Mouse (Mus musculus): ENCODE measurements around the gene Gm49352.
"Not testable (repeated sequence)": the region's sequence is repeated elsewhere in the genome, so short reads cannot be mapped to it uniquely, and the experiment has no call there.

Gm49352 gene

GRCm38 (mm10) chr13:61568074-61568473, at the start of gene Gm49352:
Gene Gm49352, minus strand, starts transcription at chr13:61568174.
- not testable (repeated sequence) for DNase-seq (ENCODE audit: low spot score in 2 of 2)

DNA sequence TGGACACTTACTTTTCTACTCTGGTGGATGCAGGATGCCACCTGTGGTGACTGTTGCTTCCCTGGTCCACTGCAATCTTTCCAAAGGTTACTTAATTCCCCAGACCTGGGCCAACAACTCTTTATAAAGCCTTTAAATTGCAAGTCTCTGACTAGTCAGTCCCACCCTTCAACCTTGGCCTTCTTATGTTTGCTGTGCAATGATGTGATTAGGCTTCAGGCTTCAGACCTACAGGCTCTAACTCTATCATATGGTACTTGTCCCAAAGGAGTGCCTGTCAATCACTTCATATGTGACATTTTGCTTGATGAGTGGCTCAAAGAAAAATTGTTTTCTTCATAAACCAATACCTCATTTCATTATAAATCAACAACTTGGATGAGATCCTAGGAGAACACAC, 2.1 kb upstream of the Gm49352 start, which contains the start of gene Cts3:
Gene Cts3 (minus strand): TSS at position 101 of the 400 bp plus-strand sequence.
- no peak for DNase-seq (ENCODE audit: low spot score in 2 of 2)

DNA sequence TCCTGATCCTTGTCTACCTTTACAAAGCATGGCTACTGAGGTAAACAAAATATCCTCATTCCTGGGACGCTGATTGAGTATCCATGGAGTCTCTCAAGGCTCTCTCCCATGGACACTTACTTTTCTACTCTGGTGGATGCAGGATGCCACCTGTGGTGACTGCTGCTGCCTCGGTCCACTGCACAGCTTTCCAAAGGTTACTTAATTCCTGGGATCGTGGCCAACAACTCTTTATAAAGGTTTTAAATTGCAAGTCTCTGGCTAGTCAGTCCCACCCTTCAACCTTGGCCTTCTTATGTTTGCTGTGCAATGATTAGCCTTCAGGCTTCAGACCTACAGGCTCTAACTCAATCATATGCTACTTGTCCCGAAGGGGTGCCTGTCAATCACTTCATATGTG, 26.3 kb downstream of the Gm49352 start, which contains the start of gene Ctsm:
Gene Ctsm (minus strand): TSS at position 209 of the 400 bp plus-strand sequence.
- no peak for DNase-seq (ENCODE audit: low spot score in 2 of 2)

Measured in cerebellum, postnatal 4 days (tissue).